Mouse (Mus musculus): Measurements from ENCODE around the gene Ppm1j.

DNA sequence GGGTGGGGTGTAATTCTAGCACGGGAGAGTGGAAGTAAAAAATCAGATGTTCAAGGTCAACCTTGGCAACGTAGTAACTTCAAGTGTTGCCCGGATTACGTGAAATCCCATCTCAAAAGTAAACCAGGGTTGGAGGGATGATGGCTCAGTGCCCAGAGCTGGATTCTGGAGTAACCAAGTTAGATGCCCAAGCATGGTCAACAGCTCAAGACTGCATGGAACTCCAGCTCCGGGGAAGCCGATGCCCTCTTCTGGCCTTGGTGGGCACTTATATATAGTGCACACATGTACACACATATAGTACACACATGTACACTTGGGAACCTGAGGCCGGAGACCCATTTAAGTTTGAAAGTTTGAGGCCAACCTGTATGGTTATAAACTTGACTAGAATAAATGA lies 35.3 kb downstream of the Ppm1j start:
- TF ChIP-seq HCFC1 (IDR thresholded peaks at IDR 0.05; ENCODE audit: borderline replicate concordance, insufficient read depth, low read length) (no peak), ZNF384 (IDR thresholded peaks at IDR 0.05; ENCODE audit: low read depth, low read length) (no peak), MAFK (IDR thresholded peaks at IDR 0.05; ENCODE audit: insufficient read depth, low read depth, low read length) (no peak), ZC3H11A (IDR thresholded peaks at IDR 0.05; ENCODE audit: borderline replicate concordance, low read depth, low read length) (no peak)
